Mouse (Mus musculus): Measurements from ENCODE around the gene Olfr1373.
A peak's percentile ranks its signal among the peaks of the same experiment; 100 is the strongest.

The Olfr1373 gene

GRCm38 (mm10) chr11:52106438-52106837 is 38.9 kb downstream of the Olfr1373 start:
- DNase-seq (ENCODE audit: low read depth, low spot score) = no peak

DNA sequence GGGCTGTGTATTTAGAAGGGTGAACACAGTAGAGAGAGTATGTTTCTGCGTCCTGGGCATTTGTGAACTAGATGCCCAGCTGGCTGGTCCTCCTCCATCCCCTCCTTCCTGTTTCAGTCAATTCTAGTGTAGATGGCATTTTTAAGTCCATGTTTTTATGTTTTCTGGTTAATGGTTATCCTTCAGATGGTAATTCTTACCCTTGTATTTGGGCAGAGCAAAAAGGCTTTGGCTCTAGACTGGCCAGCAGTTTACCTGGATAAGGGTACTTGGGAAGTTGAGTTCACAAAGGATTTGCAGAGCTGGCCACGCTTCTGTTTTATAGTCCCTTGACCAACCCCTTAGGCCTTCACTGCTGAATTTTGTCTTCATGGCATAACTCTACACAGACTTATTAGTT is 39.3 kb downstream of the Olfr1373 start:
- DNase-seq (ENCODE audit: low read depth, low spot score) = no peak

GRCm38 (mm10) chr11:52105503-52105902 is 39.8 kb downstream of the Olfr1373 start:
- DNase-seq (ENCODE audit: low read depth, low spot score) = no peak

DNA sequence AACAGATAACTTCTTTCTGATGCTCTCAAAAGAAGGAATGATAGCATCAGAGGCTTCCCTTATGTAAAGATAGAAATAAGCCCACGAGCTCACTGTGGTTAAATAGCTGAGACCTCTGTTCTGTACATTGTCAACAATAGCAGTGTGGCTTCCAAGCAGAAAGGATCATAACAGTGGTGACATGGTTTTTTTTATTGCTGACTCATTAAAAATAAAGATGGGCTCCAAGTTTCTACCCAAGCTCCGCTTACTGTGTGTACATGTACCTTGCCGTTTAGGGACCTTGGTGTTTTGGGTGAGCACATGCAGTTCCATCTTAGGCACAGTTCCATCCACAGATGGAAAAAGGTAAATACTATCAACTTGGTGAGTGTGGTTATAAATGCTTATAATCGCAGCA is 42.4 kb downstream of the Olfr1373 start:
- DNase-seq (ENCODE audit: low read depth, low spot score) = no peak

DNA sequence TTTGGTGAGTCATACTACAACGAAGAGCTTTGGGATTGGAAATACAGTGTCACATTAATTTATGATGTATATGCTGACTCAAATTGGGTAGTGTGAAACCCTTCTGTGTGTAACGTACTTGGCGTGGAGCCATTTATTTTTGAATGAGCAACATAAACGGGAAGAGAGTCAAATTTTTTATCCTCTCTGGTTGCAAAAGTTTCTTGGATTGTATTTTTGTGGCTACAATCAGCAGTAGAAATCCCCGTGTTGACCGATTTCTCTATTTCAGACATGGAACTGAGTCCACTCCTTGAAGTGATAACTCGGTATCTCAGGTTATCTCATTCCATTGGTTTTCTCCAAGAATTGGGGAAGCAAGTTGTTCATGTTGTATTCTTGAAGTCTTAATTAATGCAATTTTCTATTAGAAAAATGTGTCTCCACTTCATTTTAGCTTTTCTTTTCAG is 45.5 kb downstream of the Olfr1373 start:
- DNase-seq (ENCODE audit: low read depth, low spot score) = no peak

GRCm38 (mm10) chr11:52099031-52099761 is 46.1 kb downstream of the Olfr1373 start:
- peak; percentile 85 for DNase-seq (ENCODE audit: low read depth, low spot score)

GRCm38 (mm10) chr11:52098398-52098946 is 46.9 kb downstream of the Olfr1373 start, which contains the start of gene Ppp2ca:
Gene Ppp2ca (plus strand): TSS chr11:52098681.
- DNase-seq (ENCODE audit: low read depth, low spot score) = peak; percentile 100

DNA sequence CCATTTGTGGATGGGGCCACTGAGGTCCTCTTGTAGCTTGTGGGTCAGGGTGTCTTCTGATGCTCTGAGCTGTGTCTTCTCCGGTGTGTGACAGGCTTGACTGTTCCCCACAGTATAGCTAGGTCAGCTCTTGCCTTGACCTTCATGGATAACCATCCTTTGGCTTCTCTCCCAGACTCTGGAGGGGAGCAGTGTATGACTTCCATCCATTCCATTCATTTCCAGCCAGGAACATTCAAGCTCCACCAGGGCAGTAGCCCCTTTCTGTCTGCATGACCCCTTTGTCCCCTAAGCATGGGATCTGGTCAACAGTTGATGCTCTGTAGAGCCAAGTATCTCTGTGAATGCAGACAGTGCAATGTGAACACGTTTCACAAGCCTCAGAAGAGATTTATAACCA is 47.7 kb downstream of the Olfr1373 start:
- DNase-seq (ENCODE audit: low read depth, low spot score) = no peak

GRCm38 (mm10) chr11:52097016-52097415 is 48.3 kb downstream of the Olfr1373 start:
- peak; percentile 75 for DNase-seq (ENCODE audit: low read depth, low spot score)
